Mouse (Mus musculus) cerebellum, adult 2 months (tissue): Measurements from ENCODE around the gene Ltbp1.

ENCODE experiments used
- CTCF ChIP-seq: fragments of 200-500 bp; IDR thresholded peaks from 2 replicates; pipeline ENCODE4 v1.5.1; 2011; ENCODE audit warnings: low read depth, mild to moderate bottlenecking, control low read depth, low read length, moderate library complexity, borderline replicate concordance; ENCODE audit not compliant: insufficient read depth
- POLR2A ChIP-seq: fragments of 200-500 bp; IDR thresholded peaks from 2 replicates; pipeline ENCODE4 v1.6.1; 2011; ENCODE audit warnings: low read length, control low read depth, borderline replicate concordance; ENCODE audit not compliant: insufficient read depth

DNA sequence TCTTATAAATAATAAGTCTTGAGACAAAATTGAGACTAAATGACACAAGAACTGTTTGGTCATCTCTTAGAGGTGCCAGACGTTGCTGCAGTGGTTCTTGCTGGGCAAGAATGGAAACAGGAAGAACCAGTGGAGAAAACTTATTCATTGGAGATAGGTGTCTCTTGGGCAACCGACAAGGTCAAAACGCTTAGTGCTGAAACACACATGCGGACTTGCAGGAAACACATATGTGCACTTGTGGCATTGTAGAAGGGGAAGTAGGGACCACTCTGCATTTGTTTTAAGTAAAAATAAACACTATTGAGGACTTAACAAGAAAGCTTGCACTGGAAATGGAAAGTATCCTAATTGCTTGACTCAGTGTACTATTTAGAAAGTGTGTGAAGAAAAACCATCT is 228.6 kb downstream of the Ltbp1 start:
- TF ChIP-seq POLR2A (no peak), CTCF (no peak)
